ENCODE assay signal across 8 mouse cellular contexts in genomic region chr1:106628718-106629469, GRCm38 (mm10).
DNase-seq lines count a peak whose midpoint lies in the region; ATAC-seq and TF ChIP-seq lines count a peak whose summit lies in the region.

No protein-coding gene starts in this region.

- peak; percentile 51; the same call in 1 of the 2 replicates for ATAC-seq in frontal cortex, adult (ENCODE audit: low TSS enrichment)
- peak; percentile 68 for ATAC-seq in forebrain, postnatal 0 days
- peak; percentile 73 for ATAC-seq in kidney, embryonic 15.5 days (replicated peaks; ENCODE audit: low FRiP score)
- peak; percentile 80 for ATAC-seq in midbrain, embryonic 11.5 days (ENCODE audit: low FRiP score)

- H3K4me3 ChIP-seq in forebrain, postnatal 0 days (ENCODE audit: low read depth, low read length): no peak overlapping the region
- H3K4me3 ChIP-seq in kidney, embryonic 15.5 days (replicated peaks): no peak overlapping the region
- no peak overlapping the region for H3K4me3 ChIP-seq in midbrain, embryonic 11.5 days (ENCODE audit: low read depth, low read length)

- H3K36me3 ChIP-seq in forebrain, postnatal 0 days (ENCODE audit: insufficient read depth): no peaks in the 10 kb centered on the region
- no peaks in the 10 kb centered on the region for H3K36me3 ChIP-seq in kidney, embryonic 15.5 days
- no peaks in the 10 kb centered on the region for H3K36me3 ChIP-seq in midbrain, embryonic 11.5 days (ENCODE audit: control insufficient read depth, insufficient read depth, low read length)

- peak; percentile 62 for TF ChIP-seq CTCF in forebrain, postnatal 0 days (IDR thresholded peaks at IDR 0.05; ENCODE audit: low read depth)

- DNase-seq in frontal cortex, postnatal 10 days (ENCODE audit: low spot score in 2 of 2): no peak
- peak; percentile 83 for DNase-seq in NIH3T3 (ENCODE audit: low read depth)
- DNase-seq in forebrain, postnatal 0 days: peak; percentile 24
- DNase-seq in midbrain, embryonic 11.5 days (ENCODE audit: low spot score, missing footprints): no peak
- no peak for DNase-seq in left cerebral cortex, postnatal 14 days (ENCODE audit: low spot score in 2 of 2)
- DNase-seq in layer of hippocampus, postnatal 36 days: no peak

- 41% methylated on average over 3 of the region's 3 CpGs for WGBS in forebrain, postnatal 0 days
- WGBS in kidney, embryonic 15.5 days: 23% methylated on average over 3 of the region's 3 CpGs
- WGBS in midbrain, embryonic 11.5 days: 33% methylated on average over 3 of the region's 3 CpGs

- no peaks in the 10 kb centered on the region for H3K27me3 ChIP-seq in forebrain, postnatal 0 days (ENCODE audit: insufficient read depth, low read length)
- H3K27me3 ChIP-seq in kidney, embryonic 15.5 days: no peaks in the 10 kb centered on the region
- H3K27me3 ChIP-seq in midbrain, embryonic 11.5 days (ENCODE audit: control insufficient read depth, insufficient read depth, low read length): no peaks in the 10 kb centered on the region

- H3K27ac ChIP-seq in forebrain, postnatal 0 days (ENCODE audit: low read depth, low read length): no peak overlapping the region
- peak overlapping the region; percentile 85 for H3K27ac ChIP-seq in kidney, embryonic 15.5 days
- H3K27ac ChIP-seq in midbrain, embryonic 11.5 days (ENCODE audit: low read depth, low read length): no peak overlapping the region; the same call in 1 of the 2 replicates

- H3K4me1 ChIP-seq in forebrain, postnatal 0 days (ENCODE audit: insufficient read depth): no peaks in the 10 kb centered on the region
- peaks cover 36% of the 10 kb centered on the region for H3K4me1 ChIP-seq in kidney, embryonic 15.5 days
- peaks cover 17% of the 10 kb centered on the region for H3K4me1 ChIP-seq in midbrain, embryonic 11.5 days (ENCODE audit: control insufficient read depth, insufficient read depth, low read length)

- no peaks in the 10 kb centered on the region for H3K9me3 ChIP-seq in forebrain, postnatal 0 days (ENCODE audit: low read length)
- no peaks in the 10 kb centered on the region for H3K9me3 ChIP-seq in kidney, embryonic 15.5 days (replicated peaks)
- H3K9me3 ChIP-seq in midbrain, embryonic 11.5 days (ENCODE audit: control insufficient read depth, low read length): no peaks in the 10 kb centered on the region

- H3K9ac ChIP-seq in forebrain, postnatal 0 days: no peak overlapping the region
- H3K9ac ChIP-seq in kidney, embryonic 15.5 days: no peak overlapping the region
- no peak overlapping the region for H3K9ac ChIP-seq in midbrain, embryonic 11.5 days (ENCODE audit: low read length)

- no peak overlapping the region for H3K4me2 ChIP-seq in forebrain, postnatal 0 days (ENCODE audit: low read depth)
- peak overlapping the region; percentile 18; the same call in 1 of the 2 replicates for H3K4me2 ChIP-seq in kidney, embryonic 15.5 days
- H3K4me2 ChIP-seq in midbrain, embryonic 11.5 days: no peak overlapping the region

- intact Hi-C loops in left cerebral cortex, postnatal 14 days (cut with DNase I): loop anchor here (5.0 kb wide), 1 partner anchor 83 kb away; the partner anchor contains the start of gene Bcl2

Comparison
In these comparisons a context has a peak if more than half of its experiments do, and no peak if none do; other contexts are left out.
1. DNase-seq: peak in NIH3T3 (single experiment) and forebrain, postnatal 0 days (single experiment); none in frontal cortex, postnatal 10 days (0 of 2), midbrain, embryonic 11.5 days (single experiment), left cerebral cortex, postnatal 14 days (0 of 2) and layer of hippocampus, postnatal 36 days (0 of 2).
2. Peak in every context shown above with its lines, with median percentiles within 50 percentile points of each other: ATAC-seq.